Mouse (Mus musculus) CH12.LX (cell line): ENCODE data around the gene Dnajc7. TPM values are rescaled to one million over a fixed set of nuclear protein-coding genes. Genes with fewer than 3 reads are reported as not detected.

Experiments used
- DNase-seq: peaks from one replicate; pipeline ENCODE4 v3.0.0-alpha.2; 2013; ENCODE audit errors: extremely low read depth
- H3K27ac ChIP-seq: 2 replicates; pipeline ENCODE4 v1.5.1; 2012; ENCODE audit warnings: low read depth, mild to moderate bottlenecking, control low read depth, moderate library complexity; ENCODE audit not compliant: insufficient read depth
- H3K27me3 ChIP-seq: replicated peaks from 2 replicates; pipeline ENCODE3; 2012; ENCODE audit warnings: inconsistent platforms
- H3K36me3 ChIP-seq, 2 experiments: replicated peaks in 1 of 2; 2 replicates each; pipeline versions ENCODE3 to v1.6.1; 2012; ENCODE audit warnings: inconsistent platforms in 1 of 2, low read length in 1 of 2, mild to moderate bottlenecking in 1 of 2, mixed read lengths in 1 of 2, moderate library complexity in 1 of 2; ENCODE audit not compliant: control insufficient read depth in 1 of 2, insufficient read depth in 1 of 2
- H3K4me1 ChIP-seq, 2 experiments: 2 replicates each; pipeline ENCODE4 v1.6.1; 2012; ENCODE audit warnings: inconsistent platforms in 1 of 2, moderate library complexity in 1 of 2; ENCODE audit not compliant: insufficient read depth in 2 of 2, control insufficient read depth in 1 of 2
- H3K4me2 ChIP-seq: 2 replicates; pipeline ENCODE4 v1.6.1; 2012; ENCODE audit warnings: low read depth, mild to moderate bottlenecking, control low read depth; ENCODE audit not compliant: poor library complexity, insufficient read depth, severe bottlenecking
- H3K4me3 ChIP-seq, 3 experiments: fragments of 150-350 bp in 1 of 3; sonication (generic) in 1 of 3; replicated peaks in 1 of 3; 2 replicates each; pipeline versions ENCODE3 to v1.5.1; 2011 to 2012; ENCODE audit warnings: low read depth in 2 of 3, low read length in 2 of 3, mild to moderate bottlenecking in 2 of 3, moderate library complexity in 2 of 3, control low read depth in 1 of 3, improper control_type of control experiment in 1 of 3, inconsistent platforms in 1 of 3, mixed read lengths in 1 of 3; ENCODE audit not compliant: poor library complexity in 1 of 3
- H3K79me2 ChIP-seq: replicated peaks from 2 replicates; pipeline ENCODE4 v1.6.1; 2012; ENCODE audit warnings: mild to moderate bottlenecking, moderate library complexity; ENCODE audit not compliant: control insufficient read depth, poor library complexity, insufficient read depth, severe bottlenecking; ENCODE audit errors: extremely low read depth
- H3K9ac ChIP-seq: 2 replicates; pipeline ENCODE4 v1.6.1; 2012; ENCODE audit warnings: low read depth, mild to moderate bottlenecking, control low read depth, moderate library complexity; ENCODE audit not compliant: insufficient read depth
- H3K9me3 ChIP-seq: replicated peaks from 2 replicates; pipeline ENCODE3; 2012; ENCODE audit warnings: low read length, inconsistent platforms, mixed read lengths
- BHLHE40 ChIP-seq: IDR thresholded peaks from 2 replicates; pipeline ENCODE4 v1.6.1; 2011; ENCODE audit warnings: mild to moderate bottlenecking, low read depth, low read length, improper control_type of control experiment
- CHD1 ChIP-seq: IDR thresholded peaks from 2 replicates; pipeline ENCODE4 v1.6.1; 2012; ENCODE audit warnings: low read depth, low read length, improper control_type of control experiment, inconsistent platforms
- CHD2 ChIP-seq: IDR thresholded peaks from 2 replicates; pipeline ENCODE4 v1.6.1; 2011; ENCODE audit warnings: low read length, improper control_type of control experiment
- CTCF ChIP-seq, 2 experiments: IDR thresholded peaks in 1 of 2; conservative IDR thresholded peaks in 1 of 2; 2 replicates each; pipeline ENCODE4 v1.5.1; 2011 to 2012; ENCODE audit warnings: low read depth in 2 of 2, low read length in 2 of 2, improper control_type of control experiment in 1 of 2, inconsistent platforms in 1 of 2, mild to moderate bottlenecking in 1 of 2, moderate library complexity in 1 of 2
- E2F4 ChIP-seq: IDR thresholded peaks from 2 replicates; pipeline ENCODE4 v1.6.1; 2011; ENCODE audit warnings: low read depth, low read length, improper control_type of control experiment; ENCODE audit not compliant: insufficient replicate concordance
- ELF1 ChIP-seq: IDR thresholded peaks from 2 replicates; pipeline ENCODE4 v1.6.1; 2014; ENCODE audit warnings: low read depth, mild to moderate bottlenecking, inconsistent platforms, low read length, improper control_type of control experiment
- EP300 ChIP-seq: IDR thresholded peaks from 2 replicates; pipeline ENCODE4 v1.6.1; 2011; ENCODE audit warnings: low read length, improper control_type of control experiment
- ETS1 ChIP-seq: conservative IDR thresholded peaks from 2 replicates; pipeline ENCODE4 v1.6.1; 2012; ENCODE audit warnings: low read depth, mild to moderate bottlenecking, inconsistent platforms, low read length, improper control_type of control experiment, moderate library complexity
- GABPA ChIP-seq: IDR thresholded peaks from 2 replicates; pipeline ENCODE4 v1.6.1; 2012; ENCODE audit warnings: low read depth, low read length, improper control_type of control experiment, inconsistent platforms; ENCODE audit not compliant: insufficient replicate concordance
- HCFC1 ChIP-seq: IDR thresholded peaks from 2 replicates; pipeline ENCODE4 v1.6.1; 2012; ENCODE audit warnings: low read depth, mild to moderate bottlenecking, inconsistent platforms, low read length, improper control_type of control experiment
- IRF4 ChIP-seq: IDR thresholded peaks from 2 replicates; pipeline ENCODE4 v1.6.1; 2014; ENCODE audit warnings: low read depth, mild to moderate bottlenecking, inconsistent platforms, low read length, improper control_type of control experiment
- JUN ChIP-seq: IDR thresholded peaks from 2 replicates; pipeline ENCODE4 v1.6.1; 2011; ENCODE audit warnings: low read depth, mild to moderate bottlenecking, low read length, improper control_type of control experiment, moderate library complexity; ENCODE audit not compliant: insufficient read depth
- JUND ChIP-seq: conservative IDR thresholded peaks from 2 replicates; pipeline ENCODE4 v1.6.1; 2011; ENCODE audit warnings: low read depth, low read length, improper control_type of control experiment
- KAT2A ChIP-seq: IDR thresholded peaks from 2 replicates; pipeline ENCODE4 v1.6.1; 2012; ENCODE audit warnings: low read length, improper control_type of control experiment, inconsistent platforms; ENCODE audit not compliant: insufficient replicate concordance
- MAFK ChIP-seq: IDR thresholded peaks from 2 replicates; pipeline ENCODE4 v1.6.1; 2011; ENCODE audit warnings: low read length, improper control_type of control experiment; ENCODE audit not compliant: insufficient replicate concordance
- MAX ChIP-seq: IDR thresholded peaks from 2 replicates; pipeline ENCODE4 v1.6.1; 2011; ENCODE audit warnings: low read length, improper control_type of control experiment
- MAZ ChIP-seq: IDR thresholded peaks from 2 replicates; pipeline ENCODE4 v1.6.1; 2012; ENCODE audit warnings: low read depth, mild to moderate bottlenecking, inconsistent platforms, low read length, improper control_type of control experiment, moderate library complexity
- MEF2A ChIP-seq: IDR thresholded peaks from 2 replicates; pipeline ENCODE4 v1.6.1; 2014; ENCODE audit warnings: low read depth, mild to moderate bottlenecking, inconsistent platforms, low read length, improper control_type of control experiment, borderline replicate concordance
- MXI1 ChIP-seq: IDR thresholded peaks from 2 replicates; pipeline ENCODE4 v1.6.1; 2011; ENCODE audit warnings: mild to moderate bottlenecking, low read depth, low read length, improper control_type of control experiment
- MYC ChIP-seq: IDR thresholded peaks from 2 replicates; pipeline ENCODE4 v1.6.1; 2011; ENCODE audit warnings: low read depth, mild to moderate bottlenecking, improper control_type of control experiment, low read length
- NELFE ChIP-seq: IDR thresholded peaks from 2 replicates; pipeline ENCODE4 v1.6.1; 2011; ENCODE audit warnings: low read depth, low read length, improper control_type of control experiment
- NRF1 ChIP-seq: IDR thresholded peaks from 2 replicates; pipeline ENCODE4 v1.6.1; 2014; ENCODE audit warnings: low read depth, mild to moderate bottlenecking, inconsistent platforms, low read length, improper control_type of control experiment, moderate library complexity
- PAX5 ChIP-seq: IDR thresholded peaks from 2 replicates; pipeline ENCODE4 v1.6.1; 2012; ENCODE audit warnings: low read length, inconsistent platforms, mixed read lengths
- POLR2A ChIP-seq: IDR thresholded peaks from 2 replicates; pipeline ENCODE4 v1.6.1; 2011; ENCODE audit warnings: low read depth, mild to moderate bottlenecking, improper control_type of control experiment, low read length
- POLR2AphosphoS2 ChIP-seq: IDR thresholded peaks from 2 replicates; pipeline ENCODE4 v1.6.1; 2011; ENCODE audit warnings: low read depth, low read length, improper control_type of control experiment
- RAD21 ChIP-seq: IDR thresholded peaks from 2 replicates; pipeline ENCODE4 v1.6.1; 2011; ENCODE audit warnings: low read depth, mild to moderate bottlenecking, low read length, improper control_type of control experiment, moderate library complexity
- RCOR1 ChIP-seq: conservative IDR thresholded peaks from 2 replicates; pipeline ENCODE4 v1.6.1; 2012; ENCODE audit warnings: low read depth, mild to moderate bottlenecking, inconsistent platforms, low read length, improper control_type of control experiment
- SIN3A ChIP-seq: IDR thresholded peaks from 2 replicates; pipeline ENCODE4 v1.6.1; 2012; ENCODE audit warnings: low read length, improper control_type of control experiment, inconsistent platforms
- SMC3 ChIP-seq: IDR thresholded peaks from 2 replicates; pipeline ENCODE4 v1.6.1; 2011; ENCODE audit warnings: low read depth, low read length, improper control_type of control experiment
- TBP ChIP-seq: conservative IDR thresholded peaks from 2 replicates; pipeline ENCODE4 v1.6.1; 2011; ENCODE audit warnings: low read depth, low read length, improper control_type of control experiment
- TCF12 ChIP-seq: IDR thresholded peaks from 2 replicates; pipeline ENCODE4 v1.6.1; 2014; ENCODE audit warnings: low read depth, mild to moderate bottlenecking, inconsistent platforms, low read length, improper control_type of control experiment
- UBTF ChIP-seq: IDR thresholded peaks from 2 replicates; pipeline ENCODE4 v1.6.1; 2012; ENCODE audit warnings: low read depth, mild to moderate bottlenecking, inconsistent platforms, low read length, improper control_type of control experiment, moderate library complexity
- USF1 ChIP-seq: IDR thresholded peaks from 2 replicates; pipeline ENCODE4 v1.6.1; 2014; ENCODE audit warnings: low read depth, mild to moderate bottlenecking, inconsistent platforms, low read length, improper control_type of control experiment
- USF2 ChIP-seq: conservative IDR thresholded peaks from 2 replicates; pipeline ENCODE4 v1.6.1; 2011; ENCODE audit warnings: low read depth, low read length, improper control_type of control experiment
- ZC3H11A ChIP-seq: IDR thresholded peaks from 2 replicates; pipeline ENCODE4 v1.6.1; 2012; ENCODE audit warnings: low read depth, mild to moderate bottlenecking, inconsistent platforms, low read length, improper control_type of control experiment
- ZKSCAN1 ChIP-seq: IDR thresholded peaks from 2 replicates; pipeline ENCODE4 v1.6.1; 2012; ENCODE audit warnings: low read depth, inconsistent platforms, low read length, improper control_type of control experiment, borderline replicate concordance
- ZMIZ1 ChIP-seq: IDR thresholded peaks from 2 replicates; pipeline ENCODE4 v1.6.1; 2012; ENCODE audit warnings: low read depth, mild to moderate bottlenecking, inconsistent platforms, low read length, improper control_type of control experiment
- ZNF384 ChIP-seq: IDR thresholded peaks from 2 replicates; pipeline ENCODE4 v1.6.1; 2012; ENCODE audit warnings: low read depth, low read length, improper control_type of control experiment, inconsistent platforms
- dilution Hi-C: fragments of 300-500 bp; cut with MboI; formaldehyde crosslinking; loops from 2 replicates; pipeline ENCODE4 v1.14.3; 2020; ENCODE audit warnings: low sequenced_read_pairs; ENCODE audit not compliant: extremely low pct_unique_long_range_greater_than_20kb, extremely low pct_ligation_motif_present
- in situ Hi-C: fragments of 300-500 bp; cut with MboI; formaldehyde crosslinking; loops from 3 replicates; pipeline ENCODE4 v1.14.3; 2019; ENCODE audit warnings: low sequenced_read_pairs, low pct_ligation_motif_present, low pct_unique_long_range_greater_than_20kb, mixed read lengths
- polyA plus RNA-seq: library from polyadenylated mRNA; unstranded; fragments of >175 nt; gene quantifications from 2 replicates; pipeline ENCODE4 v1.2.1, GENCODE M21; 2012; ENCODE audit warnings: low read depth; ENCODE audit not compliant: insufficient read length
- total RNA-seq, 2 experiments: library from RNA; depleted of rRNA; stranded (reverse); fragments of 300-350 nt in 1 of 2; fragments of >200 nt in 1 of 2; gene quantifications; 2 replicates each; pipeline ENCODE4 v1.2.3; 2012 to 2014

The Dnajc7 gene
- total and polyA plus RNA-seq, 3 experiments = 123 to 455 (median 249) TPM

GRCm38 (mm10) chr11:100580275-100580674 is 39.7 kb downstream of the Dnajc7 start:
- H3K4me2 ChIP-seq = no peak overlapping the region
- H3K27me3 ChIP-seq = no peaks in the 10 kb centered on the region
- H3K79me2 ChIP-seq = peaks cover 39% of the 10 kb centered on the region
- H3K27ac ChIP-seq = peak overlapping the region; percentile 3
- H3K36me3 ChIP-seq = peaks cover 72 to 93% of the 10 kb centered on the region in 2 experiments
- peaks cover 75 to 100% of the 10 kb centered on the region in 2 experiments for H3K4me1 ChIP-seq
- in situ Hi-C loops = no loop called here
- no peak overlapping the region for H3K9ac ChIP-seq
- no peak overlapping the region for H3K4me3 ChIP-seq
- no peak for TF ChIP-seq USF1
- no peak for TF ChIP-seq ELF1
- 0 out of 2 replicates have a peak, but pooled peaks have one; percentile 31 for TF ChIP-seq KAT2A
- no peak for TF ChIP-seq ZNF384
- no peak for TF ChIP-seq JUN
- TF ChIP-seq MXI1 = peak; percentile 72; the same call in 1 of the 2 replicates
- no peak for TF ChIP-seq RAD21
- TF ChIP-seq TCF12 = peak; percentile 98
- no peak for TF ChIP-seq ZC3H11A
- peak; percentile 62 for TF ChIP-seq BHLHE40
- TF ChIP-seq MEF2A = peak; percentile 67; the same call in 1 of the 2 replicates
- TF ChIP-seq NRF1 = 0 out of 2 replicates have a peak, but pooled peaks have one; percentile 4
- no peak for TF ChIP-seq PAX5
- TF ChIP-seq MAFK = no peak
- 0 out of 2 replicates have a peak, but pooled peaks have one; percentile 55 for TF ChIP-seq MAZ
- TF ChIP-seq JUND = no peak
- no peak for TF ChIP-seq USF2
- TF ChIP-seq E2F4 = no peak
- no peak for TF ChIP-seq SMC3
- no peak for TF ChIP-seq RCOR1
- TF ChIP-seq POLR2A = peak; percentile 15; the same call in 1 of the 2 replicates
- peak; percentile 58 for TF ChIP-seq ZMIZ1
- TF ChIP-seq HCFC1 = no peak
- 0 out of 2 replicates have a peak, but pooled peaks have one; percentile 43 for TF ChIP-seq CHD1
- TF ChIP-seq CTCF (conservative IDR thresholded peaks at IDR 0.05 in 1 of 2, IDR thresholded peaks at IDR 0.05 in 1 of 2; ENCODE audit: low read depth in 2 of 2, low read length in 2 of 2) = no peak
- TF ChIP-seq TBP = no peak
- peak; percentile 71 for TF ChIP-seq UBTF
- no peak for TF ChIP-seq MAX
- TF ChIP-seq NELFE = no peak
- peak; percentile 47 for TF ChIP-seq EP300
- peak; percentile 69 for TF ChIP-seq IRF4
- TF ChIP-seq ZKSCAN1 = no peak
- TF ChIP-seq ETS1 = peak; percentile 80
- TF ChIP-seq MYC = no peak
- peak; percentile 26; the same call in 1 of the 2 replicates for TF ChIP-seq CHD2
- TF ChIP-seq POLR2AphosphoS2 = no peak
- TF ChIP-seq SIN3A = peak; percentile 63; the same call in 1 of the 2 replicates
- TF ChIP-seq GABPA = no peak
- TF ChIP-seq, all 38 proteins: peak for 16
- dilution Hi-C loops = no loop called here
- DNase-seq = no peak
- no peaks in the 10 kb centered on the region for H3K9me3 ChIP-seq
